Mouse (Mus musculus): ENCODE measurements at regions not wholly inside any gene's neighbourhood (a gene's known extent, or its start where the extent isn't known, plus 50 kb on each side); places are given as distances from the start of the nearest gene placed in this dataset.

DNA sequence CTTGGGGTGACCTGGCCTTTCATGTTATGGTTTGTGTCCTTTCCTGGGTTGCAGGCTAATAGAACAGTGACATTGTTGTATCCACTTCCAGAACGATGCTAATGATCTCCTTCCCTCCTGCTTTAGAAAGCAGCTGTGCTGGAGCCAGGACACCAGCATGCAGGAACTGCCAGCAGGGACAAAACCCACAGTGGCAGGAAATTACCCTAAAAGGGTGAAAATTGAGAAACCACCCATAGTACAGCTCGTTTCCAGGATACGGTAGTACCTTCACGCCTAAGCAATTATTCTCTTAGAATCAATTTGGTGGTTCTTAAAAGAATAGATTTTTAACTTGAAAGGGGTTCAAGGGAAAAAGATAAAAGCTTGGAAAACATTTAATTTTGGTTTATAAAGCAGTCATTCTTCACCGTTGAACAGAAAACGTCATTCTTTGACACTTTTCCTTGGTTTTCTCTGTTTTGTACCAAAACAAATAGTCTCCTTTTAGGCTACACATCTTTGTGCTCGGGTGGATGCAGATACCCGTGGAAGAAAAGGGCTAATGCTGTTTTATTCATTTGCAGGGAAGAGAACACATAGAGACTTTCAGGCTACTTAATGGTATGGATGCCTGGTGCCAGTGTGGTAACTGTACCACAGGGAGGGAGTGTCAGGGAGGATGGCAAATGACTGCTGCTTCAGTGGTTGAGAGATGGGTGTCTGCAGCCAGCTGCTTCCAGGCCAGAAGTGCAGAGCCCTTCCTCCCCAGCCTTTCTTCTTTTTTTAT, 394.5 kb downstream of the Igsf11 start:
- TF ChIP-seq CTCF (IDR thresholded peaks at IDR 0.05; ENCODE audit: insufficient read depth, low read depth, low read length) (no peak), POLR2A (IDR thresholded peaks at IDR 0.05; ENCODE audit: insufficient read depth, low read depth, low read length) (no peak)

All from olfactory bulb, adult 2 months (tissue).